Mouse (Mus musculus): ENCODE data around the gene Gm20683.

DNA sequence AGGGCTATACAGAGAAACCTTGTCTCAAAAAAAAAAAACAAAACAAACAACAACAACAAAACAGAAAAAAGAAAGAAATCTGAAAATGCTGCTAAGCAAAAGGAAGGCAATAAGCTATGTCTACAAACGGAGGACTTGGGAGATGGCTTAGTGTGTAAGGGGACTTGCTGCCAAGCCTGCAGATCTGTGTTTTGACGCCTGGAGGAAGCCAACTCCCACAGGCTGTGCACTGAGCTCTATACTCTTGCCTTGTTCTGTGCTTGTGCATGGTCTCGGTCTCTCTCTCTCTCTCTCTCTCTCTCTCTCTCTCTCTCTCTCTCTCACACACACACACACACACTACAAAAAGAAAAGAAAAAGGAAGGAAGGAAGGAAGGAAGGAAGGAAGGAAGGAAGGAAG is 47.3 kb upstream of the Gm20683 start:
- no peak for TF ChIP-seq CTCF (IDR thresholded peaks at IDR 0.05; ENCODE audit: insufficient read depth, low read depth, low read length)
- TF ChIP-seq POLR2A (IDR thresholded peaks at IDR 0.05; ENCODE audit: insufficient read depth, low read depth, low read length) = no peak
